Mouse (Mus musculus) embryonic facial prominence, embryonic 10.5 days (tissue): ENCODE measurements around the gene Tgm2. TPM values are rescaled to one million over a fixed set of nuclear protein-coding genes. Genes with fewer than 3 reads are reported as not detected.

Experiments
- DNase-seq: peaks from one replicate; pipeline ENCODE4 v3.0.0-alpha.2; 2017; ENCODE audit warnings: low spot score
- H3K27ac ChIP-seq: fragments of 300-500 bp; sonication (generic); replicated peaks from 2 replicates; pipeline ENCODE4 v1.5.1; 2016; ENCODE audit warnings: mild to moderate bottlenecking
- H3K27me3 ChIP-seq: fragments of 300-500 bp; sonication (generic); replicated peaks from 2 replicates; pipeline ENCODE4 v1.6.1; 2016; ENCODE audit warnings: low read depth, mild to moderate bottlenecking; ENCODE audit not compliant: poor library complexity, severe bottlenecking
- H3K36me3 ChIP-seq: fragments of 300-500 bp; sonication (generic); replicated peaks from 2 replicates; pipeline ENCODE4 v1.6.1; 2016; ENCODE audit warnings: mild to moderate bottlenecking, moderate library complexity
- H3K4me1 ChIP-seq: fragments of 300-500 bp; sonication (generic); 2 replicates; pipeline ENCODE4 v1.6.1; 2016
- H3K4me3 ChIP-seq: fragments of 300-500 bp; sonication (generic); 2 replicates; pipeline ENCODE4 v1.5.1; 2016; ENCODE audit warnings: mild to moderate bottlenecking, moderate library complexity
- H3K9me3 ChIP-seq: fragments of 300-500 bp; sonication (generic); 2 replicates; pipeline ENCODE4 v1.6.1; 2016; ENCODE audit warnings: mild to moderate bottlenecking
- WGBS: fragments of 180-500 bp; shearing (Covaris S2); methylation state at CpG from one replicate; pipeline ENCODE4 v1.1.7; 2016; 5-methylcytosine and 5-hydroxymethylcytosine counted together
- polyA plus RNA-seq: library from polyadenylated mRNA; unstranded; fragments of >200 nt; fragmentation: Nextera tagmentation; extraction: Ambion mirVana; gene quantifications from 2 replicates; pipeline ENCODE4 v1.2.1, GENCODE M21; 2016

Gene Tgm2
- polyA plus RNA-seq, 1 experiment from 2014 or later, result 6.4 TPM

DNA sequence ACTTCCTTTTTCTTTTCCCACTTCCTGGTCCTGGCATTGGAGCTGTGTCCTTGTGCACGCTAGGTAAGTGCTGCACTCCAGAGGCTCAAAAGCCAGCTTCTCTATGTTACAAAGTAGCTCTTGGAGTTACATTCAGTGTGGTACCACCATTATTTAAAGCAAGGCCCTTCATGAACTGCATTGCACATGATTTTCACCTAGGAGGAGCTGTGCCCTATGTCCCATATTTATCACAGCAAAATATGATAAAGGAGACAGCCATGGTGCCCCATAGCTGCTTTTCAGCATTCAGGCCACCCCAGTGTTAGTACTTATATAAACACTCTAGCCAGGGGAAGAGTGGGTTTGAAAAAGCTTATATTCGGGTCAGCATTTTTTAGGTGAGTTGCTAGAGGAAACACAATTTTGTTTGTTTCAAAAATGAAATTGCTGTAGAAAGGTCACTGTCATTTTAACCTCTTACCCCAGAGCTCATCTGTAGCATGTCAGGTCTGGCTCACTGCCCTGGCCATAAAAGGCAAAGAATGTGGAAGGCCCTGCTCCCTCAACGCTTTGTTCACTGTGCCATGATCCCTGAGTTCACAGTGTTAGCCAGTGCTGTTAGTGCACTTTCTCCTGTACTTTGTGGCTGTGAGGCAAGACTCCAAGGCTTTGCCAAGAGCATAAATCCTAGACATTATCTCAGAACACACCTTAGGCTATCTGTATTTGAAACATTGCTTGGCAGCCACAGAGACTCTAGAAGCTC, 75.2 kb downstream of the Tgm2 start:
- H3K36me3 ChIP-seq, result peaks cover 95% of the 10 kb centered on the region
- no peaks in the 10 kb centered on the region for H3K9me3 ChIP-seq
- H3K27me3 ChIP-seq, result no peaks in the 10 kb centered on the region
- H3K27ac ChIP-seq, result no peak overlapping the region
- DNase-seq, result no peak
- H3K4me3 ChIP-seq, result no peak overlapping the region
- H3K4me1 ChIP-seq, result 0 out of 2 replicates have a peak, but pooled peaks cover 5% of the 10 kb centered on the region
- WGBS, result 86% methylated on average over 3 of the region's 3 CpGs

DNA sequence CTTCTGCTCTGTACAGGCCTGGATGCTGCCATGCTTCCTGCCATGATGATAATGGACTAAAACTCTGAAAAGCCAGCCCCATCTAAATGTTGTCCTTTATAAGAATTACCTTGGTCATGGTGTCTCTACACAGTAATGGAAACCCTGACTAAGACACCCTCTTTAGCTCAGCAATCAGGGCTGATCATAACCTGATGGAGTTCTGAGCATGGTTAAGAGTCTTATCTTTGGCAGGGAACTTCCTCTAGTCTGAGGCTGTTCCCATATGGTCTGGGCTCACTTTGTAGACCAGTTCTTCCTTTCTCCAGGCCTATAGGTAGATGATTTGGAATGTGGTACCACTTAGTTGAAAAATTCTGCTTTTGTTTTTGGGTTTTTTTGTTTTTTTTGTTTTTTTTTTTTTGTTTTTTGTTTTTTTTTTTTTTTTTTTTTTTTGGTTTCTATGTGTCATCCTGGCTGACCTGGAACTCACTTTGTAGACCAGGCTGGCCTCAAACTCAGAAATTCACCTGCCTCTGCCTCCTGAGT, 77.7 kb downstream of the Tgm2 start:
- 0 out of 2 replicates have a peak, but pooled peaks cover 5% of the 10 kb centered on the region for H3K4me1 ChIP-seq
- H3K27me3 ChIP-seq, result no peaks in the 10 kb centered on the region
- DNase-seq, result no peak
- H3K4me3 ChIP-seq, result no peak overlapping the region
- H3K36me3 ChIP-seq, result peaks cover 93% of the 10 kb centered on the region
- no peak overlapping the region for H3K27ac ChIP-seq
- H3K9me3 ChIP-seq, result no peaks in the 10 kb centered on the region

DNA sequence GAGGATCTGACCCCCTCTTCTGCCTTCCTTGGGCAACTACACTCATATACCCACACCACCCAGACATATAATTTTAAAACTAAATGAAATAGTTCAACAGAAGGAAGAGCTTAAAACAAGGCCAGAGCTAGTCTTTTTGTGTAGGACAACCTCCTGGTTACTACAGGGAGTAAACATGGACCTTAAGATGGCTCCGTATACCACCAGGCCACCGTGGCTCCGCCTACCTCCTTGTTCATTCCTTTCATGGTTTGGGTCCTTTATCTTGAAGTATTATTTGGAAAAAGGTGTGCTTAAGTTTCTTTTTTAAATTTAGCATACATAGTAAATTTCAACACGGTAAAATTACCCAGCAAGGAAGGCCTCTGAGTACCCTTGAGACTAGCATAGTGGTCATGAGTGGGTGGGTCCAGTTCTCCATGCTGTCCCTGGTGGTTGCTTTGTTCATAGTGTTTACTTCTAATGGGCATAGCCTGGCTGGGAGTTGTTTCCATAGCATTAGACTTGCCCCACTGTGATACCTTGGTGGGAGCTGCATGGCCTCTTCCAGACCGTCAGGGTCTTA, 78.9 kb downstream of the Tgm2 start:
- H3K27ac ChIP-seq, result no peak overlapping the region
- no peaks in the 10 kb centered on the region for H3K9me3 ChIP-seq
- no peaks in the 10 kb centered on the region for H3K27me3 ChIP-seq
- DNase-seq, result no peak
- H3K4me1 ChIP-seq, result 0 out of 2 replicates have a peak, but pooled peaks cover 5% of the 10 kb centered on the region
- WGBS, result 91% methylated on average over 5 of the region's 5 CpGs
- no peak overlapping the region for H3K4me3 ChIP-seq
- H3K36me3 ChIP-seq, result peaks cover 91% of the 10 kb centered on the region

DNA sequence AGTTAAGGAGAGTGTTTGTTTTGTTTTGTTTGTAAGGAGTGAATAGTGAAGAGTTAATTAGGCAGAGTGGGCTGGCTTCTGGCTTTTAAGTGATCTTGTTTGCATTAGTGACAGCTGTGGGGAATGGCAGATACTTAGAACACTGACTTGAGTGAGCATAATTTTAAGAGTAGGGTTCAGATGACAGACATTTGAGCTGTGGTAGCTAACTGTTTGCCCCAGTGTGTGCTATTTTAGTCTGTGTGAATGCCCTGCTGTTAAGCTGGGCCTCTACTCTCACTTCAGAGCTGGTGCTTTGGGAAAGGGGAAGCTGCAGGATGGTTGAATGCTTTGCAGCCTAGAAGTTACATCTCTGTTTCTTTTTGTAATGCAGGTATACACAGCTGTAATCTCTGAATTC, 79.8 kb downstream of the Tgm2 start:
- no peaks in the 10 kb centered on the region for H3K27me3 ChIP-seq
- no peak overlapping the region for H3K27ac ChIP-seq
- H3K4me1 ChIP-seq, result 0 out of 2 replicates have a peak, but pooled peaks cover 5% of the 10 kb centered on the region
- H3K36me3 ChIP-seq, result peaks cover 91% of the 10 kb centered on the region
- H3K4me3 ChIP-seq, result no peak overlapping the region
- no peaks in the 10 kb centered on the region for H3K9me3 ChIP-seq
- DNase-seq, result no peak

Other genes starting within 250 kb of the Tgm2 start
- gene Vstm2l, start 231.8 kb downstream of the Tgm2 start, polyA plus RNA-seq, result 0.21 and 0.46 TPM in 2 replicates
- 37.8 and 39.2 TPM in 2 replicates for gene Tti1, start 118.0 kb downstream of the Tgm2 start, polyA plus RNA-seq
- gene Rprd1b, start 117.9 kb downstream of the Tgm2 start, polyA plus RNA-seq, result 54.0 and 57.9 TPM in 2 replicates
- gene D630003M21Rik, start 82.8 kb upstream of the Tgm2 start, polyA plus RNA-seq, result 3.1 TPM in 2 replicates
- gene Bpi, start 111.7 kb upstream of the Tgm2 start, polyA plus RNA-seq, result not detected in 2 replicates
- 1.9 and 3.4 TPM in 2 replicates for gene Lbp, start 160.1 kb upstream of the Tgm2 start, polyA plus RNA-seq
- 22.1 and 25.2 TPM in 2 replicates for gene Snhg11, start 229.2 kb upstream of the Tgm2 start, polyA plus RNA-seq